Mouse (Mus musculus) midbrain, embryonic 11.5 days (tissue): ENCODE data around the gene Spats1. TPM values are rescaled to one million over a fixed set of nuclear protein-coding genes. Genes with fewer than 3 reads are reported as not detected.

Experiments used
- ATAC-seq: fragments of 200-750 bp; cut with Nextera tagmentation; 2 replicates; pipeline ENCODE4 v1.8.0; 2017; ENCODE audit warnings: moderate TSS enrichment, moderate library complexity; ENCODE audit not compliant: low FRiP score
- DNase-seq: peaks from one replicate; pipeline ENCODE4 v3.0.0; 2015; ENCODE audit warnings: low spot score; ENCODE audit errors: missing footprints
- H3K27ac ChIP-seq: fragments of 300-500 bp; sonication (generic); 2 replicates; pipeline ENCODE4 v1.5.1; 2014; ENCODE audit warnings: low read depth, low read length
- H3K27me3 ChIP-seq: fragments of 300-500 bp; sonication (generic); 2 replicates; pipeline ENCODE4 v1.6.1; 2014; ENCODE audit warnings: mild to moderate bottlenecking, low read length, moderate library complexity, mixed read lengths; ENCODE audit not compliant: control insufficient read depth, insufficient read depth
- H3K36me3 ChIP-seq: fragments of 300-500 bp; sonication (generic); 2 replicates; pipeline ENCODE4 v1.6.1; 2014; ENCODE audit warnings: mild to moderate bottlenecking, low read length, moderate library complexity, mixed read lengths; ENCODE audit not compliant: control insufficient read depth, insufficient read depth
- H3K4me1 ChIP-seq: fragments of 300-500 bp; sonication (generic); 2 replicates; pipeline ENCODE4 v1.6.1; 2014; ENCODE audit warnings: low read length; ENCODE audit not compliant: control insufficient read depth, insufficient read depth
- H3K4me2 ChIP-seq: fragments of 300-500 bp; sonication (generic); 2 replicates; pipeline ENCODE4 v1.6.1; 2014; ENCODE audit warnings: mild to moderate bottlenecking, moderate library complexity
- H3K4me3 ChIP-seq: fragments of 300-500 bp; sonication (generic); 2 replicates; pipeline ENCODE4 v1.5.1; 2014; ENCODE audit warnings: low read depth, low read length
- H3K9ac ChIP-seq: fragments of 300-500 bp; sonication (generic); 2 replicates; pipeline ENCODE4 v1.6.1; 2014; ENCODE audit warnings: low read length
- H3K9me3 ChIP-seq: fragments of 300-500 bp; sonication (generic); 2 replicates; pipeline ENCODE4 v1.6.1; 2016; ENCODE audit warnings: low read length; ENCODE audit not compliant: control insufficient read depth
- WGBS: fragments of 180-500 bp; shearing (Covaris S2); extraction: QIAGEN DNeasy Blood & Tissue Kit; methylation state at CpG from one replicate; pipeline ENCODE4 v1.1.7; 2014; 5-methylcytosine and 5-hydroxymethylcytosine counted together
- polyA plus RNA-seq: library from polyadenylated mRNA; unstranded; fragments of >200 nt; fragmentation: Nextera tagmentation; extraction: Ambion mirVana; gene quantifications from 2 replicates; pipeline ENCODE4 v1.2.1, GENCODE M21; 2014

Spats1 gene
- polyA plus RNA-seq, 1 experiment from 2014 or later = 0.46 TPM

GRCm38 (mm10) chr17:45478234-45478825 lies 3.1 kb upstream of the Spats1 start:
- peak; percentile 51; the same call in 1 of the 2 replicates for ATAC-seq
- 21% methylated on average over 12 of the region's 12 CpGs for WGBS
- peaks cover 5% of the 10 kb centered on the region; the same call in 1 of the 2 replicates for H3K27me3 ChIP-seq

GRCm38 (mm10) chr17:45474146-45474545 lies 1.1 kb downstream of the Spats1 start:
- no peaks in the 10 kb centered on the region for H3K36me3 ChIP-seq
- H3K4me2 ChIP-seq = peak overlapping the region; percentile 61
- H3K4me3 ChIP-seq = peak overlapping the region; percentile 30; the same call in 1 of the 2 replicates
- WGBS = 76% methylated on average over 8 of the region's 8 CpGs
- peak; percentile 28; the same call in 1 of the 2 replicates for ATAC-seq
- H3K9me3 ChIP-seq = no peaks in the 10 kb centered on the region
- H3K9ac ChIP-seq = no peak overlapping the region; the same call in 1 of the 2 replicates
- no peak overlapping the region for H3K27ac ChIP-seq
- H3K4me1 ChIP-seq = peaks cover 4% of the 10 kb centered on the region; the same call in 1 of the 2 replicates
- H3K27me3 ChIP-seq = peaks cover 5% of the 10 kb centered on the region; the same call in 1 of the 2 replicates
- DNase-seq = no peak

More at GRCm38 (mm10) chr17:45478234-45478825, 3.1 kb upstream of the Spats1 start:
- no peaks in the 10 kb centered on the region; the same call in 1 of the 2 replicates for H3K9me3 ChIP-seq
- no peaks in the 10 kb centered on the region for H3K36me3 ChIP-seq
- peaks cover 4% of the 10 kb centered on the region; the same call in 1 of the 2 replicates for H3K4me1 ChIP-seq
- no peak overlapping the region for H3K4me3 ChIP-seq
- H3K9ac ChIP-seq = no peak overlapping the region
- DNase-seq = peak; percentile 98
- no peak overlapping the region for H3K4me2 ChIP-seq
- H3K27ac ChIP-seq = no peak overlapping the region

DNA sequence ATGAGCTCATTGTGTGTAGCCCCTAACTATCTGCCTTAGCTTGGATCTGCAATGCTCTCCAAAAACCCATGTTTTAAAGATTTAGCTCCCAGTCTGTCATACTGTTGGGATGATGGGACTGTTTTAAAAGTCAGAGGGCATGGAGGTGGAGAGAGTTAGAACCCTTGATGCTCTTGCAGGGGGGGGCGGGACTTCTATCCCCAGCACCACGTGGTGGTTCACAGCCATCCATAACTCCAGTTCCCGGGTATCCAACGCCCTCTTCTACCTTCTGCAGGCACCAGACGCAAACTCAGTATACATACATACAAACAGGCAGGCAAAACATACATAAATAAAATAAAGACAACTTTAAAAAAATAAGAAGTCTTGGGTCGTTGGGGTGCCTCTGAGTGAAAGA lies 1.5 kb downstream of the Spats1 start:
- DNase-seq (no peak), ATAC-seq (no peak)
- no peak overlapping the region for H3K4me2 ChIP-seq
- no peak overlapping the region for H3K27ac ChIP-seq
- no peak overlapping the region for H3K4me3 ChIP-seq
- no peaks in the 10 kb centered on the region for H3K9me3 ChIP-seq
- H3K9ac ChIP-seq = no peak overlapping the region
- 75% methylated on average over 6 of the region's 6 CpGs for WGBS
- H3K4me1 ChIP-seq = peaks cover 4% of the 10 kb centered on the region; the same call in 1 of the 2 replicates
- H3K27me3 ChIP-seq = peaks cover 5% of the 10 kb centered on the region; the same call in 1 of the 2 replicates
- H3K36me3 ChIP-seq = no peaks in the 10 kb centered on the region

DNA sequence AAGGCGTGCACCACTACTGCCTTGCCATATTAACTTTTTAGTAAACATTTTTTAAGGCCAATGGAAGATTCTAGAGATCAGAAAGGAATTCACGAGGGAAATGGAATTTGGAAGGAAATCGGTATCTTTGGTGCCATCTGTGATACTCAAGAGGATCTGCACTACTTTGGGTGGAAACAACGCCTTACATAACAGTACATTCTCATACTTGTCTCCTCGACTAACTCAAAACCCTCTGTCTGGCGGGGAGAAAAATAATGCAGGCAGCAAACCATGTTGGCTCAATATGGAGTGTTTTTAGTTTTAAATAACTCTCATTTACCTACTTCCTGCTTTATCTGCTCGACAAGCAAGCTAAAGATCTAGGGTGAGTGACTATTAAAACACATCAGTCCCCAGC lies 4.5 kb downstream of the Spats1 start:
- no peak for ATAC-seq
- 88% methylated on average over 7 of the region's 7 CpGs for WGBS

GRCm38 (mm10) chr17:45468302-45468701 lies 6.9 kb downstream of the Spats1 start:
- no peak overlapping the region for H3K9ac ChIP-seq
- no peak for DNase-seq
- WGBS = 82% methylated on average over 5 of the region's 5 CpGs
- no peak overlapping the region for H3K4me3 ChIP-seq
- H3K27ac ChIP-seq = no peak overlapping the region
- H3K9me3 ChIP-seq = no peaks in the 10 kb centered on the region
- H3K27me3 ChIP-seq = no peaks in the 10 kb centered on the region
- no peak for ATAC-seq
- H3K4me2 ChIP-seq = no peak overlapping the region
- H3K36me3 ChIP-seq = no peaks in the 10 kb centered on the region
- no peaks in the 10 kb centered on the region for H3K4me1 ChIP-seq

More for the DNA sequence above, 4.5 kb downstream of the Spats1 start:
- H3K9me3 ChIP-seq = no peaks in the 10 kb centered on the region
- peaks cover 4% of the 10 kb centered on the region; the same call in 1 of the 2 replicates for H3K4me1 ChIP-seq
- no peak overlapping the region for H3K4me3 ChIP-seq
- H3K4me2 ChIP-seq = no peak overlapping the region
- peaks cover 4% of the 10 kb centered on the region; the same call in 1 of the 2 replicates for H3K27me3 ChIP-seq
- DNase-seq = no peak
- no peaks in the 10 kb centered on the region for H3K36me3 ChIP-seq
- no peak overlapping the region for H3K27ac ChIP-seq
- no peak overlapping the region for H3K9ac ChIP-seq

- Histone ChIP-seq H3K36me3 (no peaks in the 10 kb centered on the region), H3K4me3 (no peak overlapping the region), H3K9ac (no peak overlapping the region), H3K27me3 (no peaks in the 10 kb centered on the region), H3K27ac (no peak overlapping the region), H3K4me1 (no peaks in the 10 kb centered on the region), H3K4me2 (no peak overlapping the region), H3K9me3 (no peaks in the 10 kb centered on the region)
- WGBS = 55% methylated on average over 2 of the region's 2 CpGs
- DNase-seq (no peak), ATAC-seq (no peak)
Measured at GRCm38 (mm10) chr17:45466701-45467100, 8.5 kb downstream of the Spats1 start.

- Histone ChIP-seq H3K27me3 (no peaks in the 10 kb centered on the region), H3K9me3 (no peaks in the 10 kb centered on the region), H3K9ac (no peak overlapping the region), H3K4me1 (no peaks in the 10 kb centered on the region), H3K4me3 (no peak overlapping the region), H3K36me3 (no peaks in the 10 kb centered on the region), H3K27ac (no peak overlapping the region), H3K4me2 (no peak overlapping the region)
- DNase-seq (no peak), ATAC-seq (no peak)
- 86% methylated on average over 9 of the region's 9 CpGs for WGBS
Measured at GRCm38 (mm10) chr17:45464255-45464654, 11.0 kb downstream of the Spats1 start.

- WGBS = 94% methylated on average over 4 of the region's 4 CpGs
Measured at GRCm38 (mm10) chr17:45462506-45462905, 12.7 kb downstream of the Spats1 start.

GRCm38 (mm10) chr17:45459062-45459461 lies 16.2 kb downstream of the Spats1 start:
- WGBS = 87% methylated on average over 6 of the region's 8 CpGs
- no peak for DNase-seq
- ATAC-seq = no peak

More at GRCm38 (mm10) chr17:45462506-45462905, 12.7 kb downstream of the Spats1 start:
- Histone ChIP-seq H3K4me1 (no peaks in the 10 kb centered on the region), H3K9ac (no peak overlapping the region), H3K27ac (no peak overlapping the region), H3K4me3 (no peak overlapping the region), H3K9me3 (no peaks in the 10 kb centered on the region), H3K27me3 (no peaks in the 10 kb centered on the region), H3K36me3 (no peaks in the 10 kb centered on the region), H3K4me2 (no peak overlapping the region)
- ATAC-seq (no peak), DNase-seq (no peak)

More at GRCm38 (mm10) chr17:45459062-45459461, 16.2 kb downstream of the Spats1 start:
- Histone ChIP-seq H3K4me2 (no peak overlapping the region), H3K4me1 (peaks cover 10% of the 10 kb centered on the region), H3K4me3 (no peak overlapping the region), H3K9me3 (no peaks in the 10 kb centered on the region), H3K36me3 (no peaks in the 10 kb centered on the region), H3K27me3 (no peaks in the 10 kb centered on the region), H3K27ac (no peak overlapping the region), H3K9ac (no peak overlapping the region)
